Mouse (Mus musculus) liver, postnatal 0 days (tissue): ENCODE measurements at regions not wholly inside any gene's neighbourhood (a gene's known extent, or its start where the extent isn't known, plus 50 kb on each side); places are given as distances from the start of the nearest gene placed in this dataset.

Experiments used
- CTCF ChIP-seq: sonication (generic); IDR thresholded peaks from 2 replicates; pipeline ENCODE4 v1.5.1; 2016; ENCODE audit warnings: antibody characterized with exemption, low read depth
- EP300 ChIP-seq: IDR thresholded peaks from 2 replicates; pipeline ENCODE4 v1.6.1; 2016; ENCODE audit warnings: antibody characterized with exemption, low read depth, mild to moderate bottlenecking

- TF ChIP-seq CTCF = no peak
- TF ChIP-seq EP300 = no peak
Measured at GRCm38 (mm10) chr1:52332013-52332412, 99.0 kb upstream of the Gls start.
